Mouse (Mus musculus) cerebellum, adult 11 months (tissue): Measurements from ENCODE around the gene Fnbp1l.

ENCODE experiments used
- DNase-seq: peaks from one replicate; pipeline ENCODE4 v3.0.0; 2022

Gene Fnbp1l

GRCm38 (mm10) chr3:122603229-122603628 lies 16.3 kb downstream of the Fnbp1l start:
- DNase-seq, result no peak

- no peak for DNase-seq
Observed at GRCm38 (mm10) chr3:122602370-122602769, 17.1 kb downstream of the Fnbp1l start.

GRCm38 (mm10) chr3:122599291-122599690 lies 20.2 kb downstream of the Fnbp1l start:
- no peak for DNase-seq

GRCm38 (mm10) chr3:122590804-122591203 lies 28.7 kb downstream of the Fnbp1l start:
- DNase-seq, result no peak

- no peak for DNase-seq
Observed at GRCm38 (mm10) chr3:122590346-122590745, 29.2 kb downstream of the Fnbp1l start.

- DNase-seq, result no peak
Observed at GRCm38 (mm10) chr3:122586918-122587641, 32.4 kb downstream of the Fnbp1l start.

- DNase-seq, result no peak
Observed at GRCm38 (mm10) chr3:122577360-122577759, 42.2 kb downstream of the Fnbp1l start.

- no peak for DNase-seq
Observed at GRCm38 (mm10) chr3:122574921-122575320, 44.6 kb downstream of the Fnbp1l start.

GRCm38 (mm10) chr3:122573426-122574286 lies 45.9 kb downstream of the Fnbp1l start:
- DNase-seq, result no peak

- no peak for DNase-seq
Observed at GRCm38 (mm10) chr3:122566549-122566948, 53.0 kb downstream of the Fnbp1l start.

GRCm38 (mm10) chr3:122566112-122566511 lies 53.4 kb downstream of the Fnbp1l start:
- no peak for DNase-seq

- DNase-seq, result no peak
Observed at GRCm38 (mm10) chr3:122565285-122565684, 54.2 kb downstream of the Fnbp1l start.

- DNase-seq, result no peak
Observed at GRCm38 (mm10) chr3:122557766-122558165, 61.7 kb downstream of the Fnbp1l start.

GRCm38 (mm10) chr3:122551174-122551573 lies 68.3 kb downstream of the Fnbp1l start:
- no peak for DNase-seq

GRCm38 (mm10) chr3:122547469-122547868 lies 72.0 kb downstream of the Fnbp1l start:
- DNase-seq, result no peak

GRCm38 (mm10) chr3:122545346-122545745 lies 74.2 kb downstream of the Fnbp1l start:
- no peak for DNase-seq

- DNase-seq, result no peak
Observed at GRCm38 (mm10) chr3:122540918-122541317, 78.6 kb downstream of the Fnbp1l start.

- DNase-seq, result no peak
Observed at GRCm38 (mm10) chr3:122539961-122540690, 79.4 kb downstream of the Fnbp1l start.

- DNase-seq, result no peak
Observed at GRCm38 (mm10) chr3:122538851-122539250, 80.7 kb downstream of the Fnbp1l start.

GRCm38 (mm10) chr3:122535938-122536703 lies 83.4 kb downstream of the Fnbp1l start:
- no peak for DNase-seq

GRCm38 (mm10) chr3:122528477-122528876 lies 91.0 kb downstream of the Fnbp1l start:
- no peak for DNase-seq

- DNase-seq, result no peak
Observed at GRCm38 (mm10) chr3:122521294-122521693, 98.2 kb downstream of the Fnbp1l start.

GRCm38 (mm10) chr3:122520875-122521274 lies 98.6 kb downstream of the Fnbp1l start:
- DNase-seq, result no peak
